ENCODE assay signal across 8 mouse cellular contexts in the genomic region with DNA sequence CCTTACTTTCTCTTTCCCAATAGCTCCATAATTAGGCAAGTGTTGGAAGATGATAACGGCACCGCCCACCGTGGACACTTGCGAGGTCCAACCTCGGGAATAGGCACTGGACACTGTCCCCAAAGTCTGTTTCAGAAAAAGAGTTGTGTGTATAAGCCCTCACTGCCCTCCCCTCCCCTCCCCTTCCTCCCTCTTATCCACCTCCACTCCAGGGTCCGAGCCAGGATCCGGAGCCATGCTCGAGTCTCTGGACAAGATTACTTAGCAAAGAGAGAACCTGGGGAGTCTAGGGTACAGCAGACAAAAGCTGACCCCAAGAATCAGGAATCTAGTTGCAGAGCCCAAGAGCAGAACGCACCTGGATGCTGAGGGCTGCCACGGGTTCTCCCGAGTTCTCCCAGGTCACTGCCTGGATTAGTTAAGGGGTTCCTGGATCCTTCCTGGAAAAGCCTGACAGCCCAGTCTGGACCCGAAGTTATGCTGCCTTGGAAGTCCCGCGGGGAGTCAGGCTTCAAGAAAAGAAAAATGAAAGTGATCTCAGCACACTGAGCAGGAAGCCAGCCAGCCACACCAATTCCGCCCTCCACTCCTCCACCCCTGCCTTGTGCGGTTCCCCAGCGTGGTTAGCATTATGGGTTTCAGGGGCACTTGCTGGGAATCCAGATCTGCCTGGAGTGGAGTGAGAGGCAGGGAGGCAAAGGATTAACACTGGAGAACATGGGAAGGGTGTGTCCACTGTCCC. TPM values are rescaled to one million over a fixed set of nuclear protein-coding genes. Genes with fewer than 3 reads are reported as not detected.
DNase-seq lines count a peak whose midpoint lies in the region; ATAC-seq and TF ChIP-seq lines count a peak whose summit lies in the region.
"Not testable (repeated sequence)": the region's sequence is repeated elsewhere in the genome, so short reads cannot be mapped to it uniquely, and the experiment has no call there.

Sp110 (minus strand) TSS at position 547 of the 742 bp plus-strand sequence.

- H3K27ac ChIP-seq in heart, postnatal 0 days (ENCODE audit: low read depth); lung, embryonic 14.5 days (ENCODE audit: low read depth): not testable (repeated sequence)

- not testable (repeated sequence) for H3K27me3 ChIP-seq in heart, postnatal 0 days (ENCODE audit: control insufficient read depth, insufficient read depth, low read length); lung, embryonic 14.5 days (ENCODE audit: insufficient read depth, low read length); splenic B cell, adult 2 months (ENCODE audit: control insufficient read depth, insufficient read depth, low read length, poor library complexity, severe bottlenecking)

- not testable (repeated sequence) for ATAC-seq in erythroblast, adult 5-6 weeks (replicated peaks; ENCODE audit: low FRiP score, poor library complexity, severe bottlenecking); heart, postnatal 0 days (ENCODE audit: insufficient read depth, low read depth); lung, embryonic 14.5 days (ENCODE audit: insufficient read depth); monocyte, adult 5-6 weeks (replicated peaks; ENCODE audit: insufficient number of reproducible peaks, low FRiP score, low TSS enrichment, poor library complexity, severe bottlenecking)

- WGBS in heart, postnatal 0 days: 57% methylated on average over 16 of the region's 17 CpGs
- 64% methylated on average over 16 of the region's 17 CpGs for WGBS in lung, embryonic 14.5 days

- not testable (repeated sequence) for H3K4me1 ChIP-seq in heart, postnatal 0 days (ENCODE audit: control insufficient read depth, insufficient read depth); lung, embryonic 14.5 days (ENCODE audit: insufficient read depth)

- not testable (repeated sequence) for TF ChIP-seq CTCF in heart, postnatal 0 days (IDR thresholded peaks at IDR 0.05; ENCODE audit: low read depth); lung, embryonic 14.5 days (IDR thresholded peaks at IDR 0.05; ENCODE audit: low read depth)

- peak; percentile 38 for DNase-seq in 3134 (ENCODE audit: extremely low read depth, insufficient read length, low spot score)
- peak; percentile 13 for DNase-seq in MEL-GATA-1-ER (ENCODE audit: extremely low read depth, low read depth)
- not testable (repeated sequence) for DNase-seq in heart, postnatal 0 days (ENCODE audit: low spot score)
- peak; percentile 4 for DNase-seq in liver
- DNase-seq in lung, embryonic 14.5 days: peak; percentile 1
- peak; percentile 65 for DNase-seq in splenic B cell, adult 2 months (ENCODE audit: low read depth, low spot score)

- not testable (repeated sequence) for TF ChIP-seq EP300 in heart, postnatal 0 days (IDR thresholded peaks at IDR 0.05; ENCODE audit: low read depth)

- not testable (repeated sequence) for H3K4me2 ChIP-seq in heart, postnatal 0 days (ENCODE audit: low read depth, low read length); lung, embryonic 14.5 days

- H3K9me3 ChIP-seq in heart, postnatal 0 days (replicated peaks; ENCODE audit: control insufficient read depth, low read length); lung, embryonic 14.5 days (ENCODE audit: low read depth, low read length): not testable (repeated sequence)

- H3K36me3 ChIP-seq in heart, postnatal 0 days (replicated peaks; ENCODE audit: control insufficient read depth, insufficient read depth, low read length); lung, embryonic 14.5 days (ENCODE audit: insufficient read depth); splenic B cell, adult 2 months (ENCODE audit: control insufficient read depth, insufficient read depth, low read length, poor library complexity, severe bottlenecking): not testable (repeated sequence)

- 0 out of 2 replicates have a peak within 1 kb of the TSS, but pooled peaks have one; percentile 18 for H3K4me3 ChIP-seq in heart, postnatal 0 days (ENCODE audit: low read depth, low read length)
- not testable (repeated sequence) for H3K4me3 ChIP-seq in lung, embryonic 14.5 days (ENCODE audit: low read depth, low read length)

- H3K9ac ChIP-seq in heart, postnatal 0 days (replicated peaks; ENCODE audit: low read depth, low read length); lung, embryonic 14.5 days: not testable (repeated sequence)

RNA-seq across cellular contexts. Expression of gene Sp110, which starts in this region (rescaled TPM):
- total RNA-seq in erythroblast, adult 5-6 weeks (2015; ENCODE audit: low replicate concordance): 24.9 and 28.1 TPM in 2 replicates
- 16.2 and 36.6 TPM in 2 replicates for total RNA-seq in erythroblast, adult 5-6 weeks (2017; ENCODE audit: low replicate concordance)
- 1.2 and 11.2 TPM in 2 replicates for total RNA-seq in heart, postnatal 0 days (2014; rRNA removed; ENCODE audit: low replicate concordance)
- 2.9 and 3.6 TPM in 2 replicates for polyA plus RNA-seq in heart, postnatal 0 days (2015; fragmentation: Nextera tagmentation; extraction: Ambion mirVana)
- 1.1 and 1.5 TPM in 2 replicates for polyA plus RNA-seq in lung, embryonic 14.5 days (2014; fragmentation: Nextera tagmentation; extraction: Ambion mirVana)
- total RNA-seq in monocyte, adult 5-6 weeks (2017): 147 to 231 TPM (median 156 TPM) in 3 replicates
